Mouse (Mus musculus): ENCODE data around the gene Safb2. TPM values are rescaled to one million over a fixed set of nuclear protein-coding genes. Genes with fewer than 3 reads are reported as not detected.

Safb2 gene
- total and polyA plus RNA-seq, 2 experiments from 2014 or later: 24.9 to 63.4 TPM

- Histone ChIP-seq H3K9me3 (replicated peaks; ENCODE audit: control insufficient read depth, low read length) (no peaks in the 10 kb centered on the region), H3K9ac (replicated peaks; ENCODE audit: low read depth, low read length) (no peak overlapping the region), H3K27ac (ENCODE audit: low read depth) (no peak overlapping the region), H3K4me3 (ENCODE audit: low read depth, low read length) (no peak overlapping the region), H3K36me3 (replicated peaks; ENCODE audit: control insufficient read depth, insufficient read depth, low read length) (peaks cover 28% of the 10 kb centered on the region), H3K4me1 (ENCODE audit: control insufficient read depth, insufficient read depth) (peaks cover 20% of the 10 kb centered on the region), H3K27me3 (ENCODE audit: control insufficient read depth, insufficient read depth, low read length) (no peaks in the 10 kb centered on the region), H3K4me2 (ENCODE audit: low read depth, low read length) (no peak overlapping the region)
- no peak for DNase-seq (ENCODE audit: low spot score)
- no peak for TF ChIP-seq CTCF (IDR thresholded peaks at IDR 0.05; ENCODE audit: low read depth)
- no peak for ATAC-seq (ENCODE audit: insufficient read depth, low read depth)
- WGBS: 22% methylated on average over 13 of the region's 14 CpGs
Observed at GRCm38 (mm10) chr17:56611861-56612564, 27.6 kb upstream of the Safb2 start.

- ATAC-seq (ENCODE audit: insufficient read depth, low read depth): no peak
- no peak for DNase-seq (ENCODE audit: low spot score)
- H3K9ac ChIP-seq (replicated peaks; ENCODE audit: low read depth, low read length): no peak overlapping the region
- H3K4me1 ChIP-seq (ENCODE audit: control insufficient read depth, insufficient read depth): peaks cover 20% of the 10 kb centered on the region
- no peak overlapping the region for H3K27ac ChIP-seq (ENCODE audit: low read depth)
- no peaks in the 10 kb centered on the region for H3K9me3 ChIP-seq (replicated peaks; ENCODE audit: control insufficient read depth, low read length)
- no peak overlapping the region for H3K4me3 ChIP-seq (ENCODE audit: low read depth, low read length)
- H3K4me2 ChIP-seq (ENCODE audit: low read depth, low read length): no peak overlapping the region
- 53% methylated on average over 2 of the region's 2 CpGs for WGBS
- H3K36me3 ChIP-seq (replicated peaks; ENCODE audit: control insufficient read depth, insufficient read depth, low read length): peaks cover 29% of the 10 kb centered on the region
- H3K27me3 ChIP-seq (ENCODE audit: control insufficient read depth, insufficient read depth, low read length): no peaks in the 10 kb centered on the region
- no peak for TF ChIP-seq EP300 (IDR thresholded peaks at IDR 0.05; ENCODE audit: low read depth)
- TF ChIP-seq CTCF (IDR thresholded peaks at IDR 0.05; ENCODE audit: low read depth): no peak
Observed at GRCm38 (mm10) chr17:56611323-56611722, 26.9 kb upstream of the Safb2 start.

GRCm38 (mm10) chr17:56609452-56610171 lies 25.2 kb upstream of the Safb2 start, which contains the start of gene 2410015M20Rik:
TSS of gene 2410015M20Rik (minus strand) at chr17:56609771.
- ATAC-seq (ENCODE audit: insufficient read depth, low read depth) (peak; percentile 86), DNase-seq (ENCODE audit: low spot score) (peak; percentile 99)
- peak within 1 kb of the TSS; percentile 60 for H3K4me3 ChIP-seq (ENCODE audit: low read depth, low read length)
- H3K27me3 ChIP-seq (ENCODE audit: control insufficient read depth, insufficient read depth, low read length): no peaks in the 10 kb centered on the region
- peak within 1 kb of the TSS; percentile 67 for H3K9ac ChIP-seq (replicated peaks; ENCODE audit: low read depth, low read length)
- H3K36me3 ChIP-seq (replicated peaks; ENCODE audit: control insufficient read depth, insufficient read depth, low read length): peaks cover 30% of the 10 kb centered on the region
- TF ChIP-seq EP300 (IDR thresholded peaks at IDR 0.05; ENCODE audit: low read depth): 0 out of 2 replicates have a peak, but pooled peaks have one; percentile 45
- peak; percentile 69 for TF ChIP-seq CTCF (IDR thresholded peaks at IDR 0.05; ENCODE audit: low read depth)
- no peaks in the 10 kb centered on the region for H3K9me3 ChIP-seq (replicated peaks; ENCODE audit: control insufficient read depth, low read length)
- peak within 1 kb of the TSS; percentile 66 for H3K4me2 ChIP-seq (ENCODE audit: low read depth, low read length)
- H3K4me1 ChIP-seq (ENCODE audit: control insufficient read depth, insufficient read depth): peaks cover 18% of the 10 kb centered on the region
- under 1% methylated on average over 44 of the region's 44 CpGs for WGBS
- peak within 1 kb of the TSS; percentile 85 for H3K27ac ChIP-seq (ENCODE audit: low read depth)

GRCm38 (mm10) chr17:56608699-56609098 lies 24.3 kb upstream of the Safb2 start:
- Histone ChIP-seq H3K36me3 (replicated peaks; ENCODE audit: control insufficient read depth, insufficient read depth, low read length) (peaks cover 35% of the 10 kb centered on the region), H3K9me3 (replicated peaks; ENCODE audit: control insufficient read depth, low read length) (no peaks in the 10 kb centered on the region), H3K4me2 (ENCODE audit: low read depth, low read length) (peak overlapping the region; percentile 66), H3K4me1 (ENCODE audit: control insufficient read depth, insufficient read depth) (peaks cover 12% of the 10 kb centered on the region), H3K4me3 (ENCODE audit: low read depth, low read length) (peak overlapping the region; percentile 60), H3K9ac (replicated peaks; ENCODE audit: low read depth, low read length) (peak overlapping the region; percentile 67), H3K27me3 (ENCODE audit: control insufficient read depth, insufficient read depth, low read length) (no peaks in the 10 kb centered on the region), H3K27ac (ENCODE audit: low read depth) (peak overlapping the region; percentile 85)
- no peak for ATAC-seq (ENCODE audit: insufficient read depth, low read depth)
- no peak for DNase-seq (ENCODE audit: low spot score)
- no peak for TF ChIP-seq EP300 (IDR thresholded peaks at IDR 0.05; ENCODE audit: low read depth)
- no peak for TF ChIP-seq CTCF (IDR thresholded peaks at IDR 0.05; ENCODE audit: low read depth)
- 39% methylated on average over 5 of the region's 5 CpGs for WGBS

GRCm38 (mm10) chr17:56607521-56608062 lies 23.2 kb upstream of the Safb2 start:
- WGBS: 63% methylated on average over 3 of the region's 3 CpGs
- H3K36me3 ChIP-seq (replicated peaks; ENCODE audit: control insufficient read depth, insufficient read depth, low read length): peaks cover 46% of the 10 kb centered on the region
- H3K4me1 ChIP-seq (ENCODE audit: control insufficient read depth, insufficient read depth): peaks cover 12% of the 10 kb centered on the region
- no peaks in the 10 kb centered on the region for H3K27me3 ChIP-seq (ENCODE audit: control insufficient read depth, insufficient read depth, low read length)
- ATAC-seq (ENCODE audit: insufficient read depth, low read depth) (no peak), DNase-seq (ENCODE audit: low spot score) (no peak)
- H3K9ac ChIP-seq (replicated peaks; ENCODE audit: low read depth, low read length): no peak overlapping the region
- H3K27ac ChIP-seq (ENCODE audit: low read depth): no peak overlapping the region
- TF ChIP-seq EP300 (IDR thresholded peaks at IDR 0.05; ENCODE audit: low read depth) (no peak), CTCF (IDR thresholded peaks at IDR 0.05; ENCODE audit: low read depth) (no peak)
- no peaks in the 10 kb centered on the region for H3K9me3 ChIP-seq (replicated peaks; ENCODE audit: control insufficient read depth, low read length)
- no peak overlapping the region for H3K4me3 ChIP-seq (ENCODE audit: low read depth, low read length)
- H3K4me2 ChIP-seq (ENCODE audit: low read depth, low read length): no peak overlapping the region

All from heart, postnatal 0 days (tissue).